Mouse (Mus musculus) ES-Bruce4 (cell line): ENCODE data around the gene Smg9.

ENCODE experiments used
- CTCF ChIP-seq: IDR thresholded peaks from one replicate; pipeline ENCODE4 v1.8.1; 2011; ENCODE audit warnings: low read depth, low read length
- EP300 ChIP-seq: IDR thresholded peaks from 2 replicates; pipeline ENCODE4 v1.6.1; 2011; ENCODE audit warnings: low read depth, low read length; ENCODE audit not compliant: insufficient read depth
- POLR2A ChIP-seq: IDR thresholded peaks from one replicate; pipeline ENCODE4 v1.8.1; 2011; ENCODE audit warnings: low read length; ENCODE audit not compliant: insufficient read depth

GRCm38 (mm10) chr7:24368946-24369345 lies 30.5 kb upstream of the Smg9 start:
- TF ChIP-seq POLR2A (no peak), CTCF (no peak), EP300 (no peak)
